Mouse (Mus musculus): ENCODE measurements around the gene Zcchc7.

Zcchc7 gene

DNA sequence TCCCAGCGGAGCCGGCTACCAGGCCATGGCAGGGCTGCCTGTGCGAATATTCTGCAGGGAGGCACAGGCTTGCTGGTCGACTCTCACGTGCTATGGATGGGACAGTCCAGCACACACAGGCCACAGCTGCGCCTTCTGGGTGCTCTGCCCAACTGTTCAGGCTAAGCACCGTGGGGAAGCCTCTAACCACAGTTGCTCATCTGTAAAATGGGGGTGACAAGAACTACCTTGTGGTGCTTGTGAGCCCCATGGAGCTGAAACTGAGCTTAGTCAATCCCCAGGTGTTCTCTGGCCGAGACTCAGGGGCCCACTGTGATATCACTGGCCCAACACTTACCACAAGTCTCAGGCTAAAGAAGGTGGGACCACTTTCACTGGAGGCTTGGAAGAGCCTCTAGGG, 211.7 kb downstream of the Zcchc7 start:
- DNase-seq: no peak

DNA sequence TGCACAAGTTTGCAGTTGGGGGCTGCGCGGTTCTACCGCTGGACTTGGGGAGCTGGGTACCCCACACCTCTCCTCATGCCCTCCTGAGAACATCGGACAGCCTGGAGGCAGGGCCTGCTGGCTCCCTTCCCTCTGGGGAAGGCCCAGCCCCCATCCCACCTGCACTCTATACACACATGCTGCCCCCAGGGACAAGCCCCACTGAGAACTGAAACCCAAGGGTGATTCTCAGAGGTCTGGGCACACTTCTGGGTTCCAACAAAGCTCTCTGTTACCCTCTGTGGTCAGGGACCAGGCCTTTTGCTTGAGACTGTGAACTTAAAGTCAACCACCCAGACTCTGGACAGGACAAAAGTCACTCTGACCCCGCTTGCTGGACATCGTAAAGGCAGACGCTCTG, 214.4 kb downstream of the Zcchc7 start:
- no peak for DNase-seq

DNA sequence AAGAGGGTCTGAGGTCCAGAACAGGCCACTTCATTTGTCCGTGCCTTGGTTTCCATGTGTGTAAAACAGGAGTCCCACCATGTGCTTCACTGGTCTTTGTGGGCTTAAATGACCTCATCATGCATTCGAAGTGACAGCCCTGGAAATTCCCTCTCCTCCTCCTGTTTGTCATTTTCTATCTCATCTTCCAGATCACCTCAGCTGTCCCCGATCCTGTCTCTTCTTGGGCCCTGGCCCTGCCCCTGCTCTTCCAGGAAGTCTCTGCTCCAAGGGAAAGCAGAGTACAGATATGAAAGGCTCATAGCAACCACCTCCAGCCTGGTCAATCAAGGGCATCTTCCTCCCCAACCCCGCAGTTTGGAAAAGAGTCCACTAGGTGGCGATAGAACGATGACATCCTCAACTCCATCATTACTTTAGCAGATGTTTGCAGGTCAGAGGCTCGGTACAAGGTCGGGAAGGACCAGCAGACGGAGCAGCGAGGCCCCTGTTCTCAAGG, 215.0 kb downstream of the Zcchc7 start:
- DNase-seq: peak; percentile 59

GRCm38 (mm10) chr4:44973450-44973849, 217.8 kb downstream of the Zcchc7 start:
- DNase-seq: peak; percentile 91

GRCm38 (mm10) chr4:44973871-44974270, 218.2 kb downstream of the Zcchc7 start:
- no peak for DNase-seq

- no peak for DNase-seq
These were observed 218.7 kb downstream of the Zcchc7 start for GRCm38 (mm10) chr4:44974331-44974730.

- no peak for DNase-seq
These were observed 220.4 kb downstream of the Zcchc7 start for GRCm38 (mm10) chr4:44976026-44976615.

GRCm38 (mm10) chr4:44976921-44977710, 221.4 kb downstream of the Zcchc7 start:
- DNase-seq: no peak

GRCm38 (mm10) chr4:44978175-44978574, 222.5 kb downstream of the Zcchc7 start:
- no peak for DNase-seq

DNA sequence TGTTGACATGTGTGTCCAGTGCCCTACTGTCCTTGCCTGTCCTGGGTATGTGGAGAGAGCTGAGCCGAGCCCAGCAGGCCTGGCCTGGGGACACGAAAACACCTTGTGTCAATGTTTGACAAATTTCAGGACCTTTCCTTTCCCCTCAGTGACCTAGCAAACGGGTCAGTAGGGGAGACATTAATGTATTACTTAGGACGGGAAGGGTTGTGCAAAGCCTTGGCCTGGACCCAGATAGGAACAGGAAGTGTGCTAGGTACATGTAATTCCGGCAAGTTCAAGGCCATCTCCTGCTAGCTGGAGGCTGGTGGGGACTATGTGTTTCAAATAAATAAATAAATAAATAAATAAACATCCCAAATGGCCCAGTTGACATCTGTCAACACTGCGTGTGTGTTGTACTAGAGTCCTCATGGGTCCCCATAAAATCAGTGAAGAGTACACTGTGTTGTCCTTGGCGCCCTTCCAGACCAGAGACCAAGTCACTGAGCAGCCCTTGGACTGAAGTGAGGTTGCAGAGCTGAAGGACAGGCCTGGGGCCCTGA, 224.2 kb downstream of the Zcchc7 start:
- no peak for DNase-seq

- peak; percentile 76 for DNase-seq
These were observed 225.8 kb downstream of the Zcchc7 start, which contains the start of gene Grhpr for GRCm38 (mm10) chr4:44981280-44981973. Gene Grhpr, plus strand, starts transcription at chr4:44981395.

All from cerebellum, adult 9-10 months (tissue).